Mouse (Mus musculus): ENCODE measurements around the gene Zranb3.

The Zranb3 gene

GRCm38 (mm10) chr1:127945696-127946575, 156.9 kb downstream of the Zranb3 start:
- no peak for DNase-seq (ENCODE audit: low spot score)

DNA sequence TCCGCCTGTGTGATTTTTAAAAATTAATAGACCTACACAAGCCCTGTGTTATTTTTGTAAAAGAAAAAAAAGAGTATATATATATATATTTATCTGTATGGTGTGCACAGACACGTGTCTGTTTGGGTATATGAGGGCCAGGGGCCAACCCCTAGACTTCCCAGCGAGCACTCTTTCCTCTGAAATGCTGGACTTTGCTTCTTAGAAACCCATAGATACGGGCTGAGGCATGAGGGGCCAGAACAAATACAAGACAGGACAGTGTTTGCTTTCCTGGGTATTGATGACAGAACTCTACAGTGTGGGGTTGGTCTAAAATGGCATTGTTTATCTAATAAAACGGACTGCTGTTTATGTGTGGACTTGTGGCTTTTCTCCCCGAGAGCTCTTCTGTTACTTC, 159.3 kb downstream of the Zranb3 start:
- no peak for DNase-seq (ENCODE audit: low spot score)

DNA sequence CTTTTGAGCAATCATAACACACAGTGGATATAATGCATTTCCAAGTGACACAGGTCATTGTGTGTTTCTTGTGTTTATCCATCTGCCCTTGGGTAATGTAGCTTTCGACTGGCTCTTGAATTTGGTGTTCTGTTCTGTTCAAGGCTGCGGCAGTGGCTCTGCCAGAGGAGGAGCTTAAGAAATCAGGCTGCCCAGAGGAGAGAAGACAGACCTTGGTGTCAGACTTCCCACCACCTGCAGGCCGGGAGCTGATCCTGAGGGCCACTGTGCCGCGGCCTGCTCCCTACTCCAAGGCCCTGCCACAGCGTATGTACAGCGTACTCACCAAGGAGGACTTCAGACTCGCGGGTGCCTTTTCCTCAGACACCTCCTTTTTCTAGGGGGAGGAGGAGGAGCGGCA, 160.6 kb downstream of the Zranb3 start:
- DNase-seq (ENCODE audit: low spot score) = no peak

DNA sequence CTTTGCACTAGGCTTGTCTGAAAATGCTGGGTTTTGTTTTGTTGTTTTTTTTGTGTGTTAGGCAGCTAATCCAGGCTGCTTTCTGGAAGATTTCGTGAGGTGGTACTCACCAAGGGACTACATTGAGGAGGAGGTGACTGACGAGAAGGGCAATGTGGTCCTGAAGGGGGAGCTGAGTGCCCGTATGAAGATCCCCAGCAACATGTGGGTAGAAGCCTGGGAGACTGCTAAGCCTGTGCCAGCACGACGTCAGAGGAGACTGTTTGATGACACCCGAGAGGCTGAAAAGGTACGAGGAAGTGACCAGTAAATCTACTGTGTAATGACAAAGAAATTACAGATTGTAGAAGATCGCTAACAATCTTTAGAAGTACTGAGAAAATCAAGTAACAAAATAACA, 165.6 kb downstream of the Zranb3 start:
- DNase-seq (ENCODE audit: low spot score) = no peak

DNA sequence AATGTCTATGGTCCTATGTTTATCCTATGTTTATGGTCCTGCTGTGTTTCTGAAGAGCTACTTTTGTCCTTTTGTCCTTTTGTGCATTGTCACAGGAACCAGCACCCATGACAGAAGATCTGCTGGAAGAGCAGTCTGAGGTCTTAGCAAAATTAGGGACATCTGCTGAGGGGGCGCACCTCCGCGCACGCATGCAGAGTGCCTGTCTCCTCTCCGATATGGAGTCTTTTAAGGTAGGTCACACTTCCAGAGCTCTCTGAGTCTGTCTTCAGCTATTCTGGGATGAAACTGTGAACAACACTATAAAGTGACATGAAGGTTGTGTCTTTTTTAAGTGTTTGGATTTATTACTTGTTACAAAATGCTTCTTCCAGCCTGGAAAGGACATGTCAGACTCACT, 168.5 kb downstream of the Zranb3 start:
- DNase-seq (ENCODE audit: low spot score) = no peak

GRCm38 (mm10) chr1:127933405-127933804, 169.4 kb downstream of the Zranb3 start:
- DNase-seq (ENCODE audit: low spot score) = no peak

- no peak for DNase-seq (ENCODE audit: low spot score)
These were observed 187.0 kb downstream of the Zranb3 start for GRCm38 (mm10) chr1:127915802-127916201.

DNA sequence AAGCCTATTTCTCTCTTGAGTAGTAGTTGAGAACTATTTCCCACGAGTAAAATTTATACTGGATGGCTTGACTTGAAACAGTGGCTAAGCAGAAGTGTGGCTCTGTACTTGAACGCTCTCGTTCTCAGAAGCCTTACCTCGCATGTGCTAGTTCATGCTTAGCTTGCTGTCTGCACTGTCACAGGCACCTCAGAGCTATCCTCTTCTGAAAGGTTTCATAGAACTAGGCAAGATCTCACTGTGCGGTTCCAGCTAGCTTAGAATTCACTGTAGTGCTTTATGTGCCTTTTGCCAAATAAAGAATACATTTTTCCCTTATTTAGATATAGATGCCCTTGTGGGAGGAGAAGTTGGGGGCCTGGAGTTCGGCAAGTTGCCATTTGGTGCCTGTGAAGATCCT, 187.5 kb downstream of the Zranb3 start:
- DNase-seq (ENCODE audit: low spot score) = no peak

GRCm38 (mm10) chr1:127913116-127913515, 189.7 kb downstream of the Zranb3 start:
- no peak for DNase-seq (ENCODE audit: low spot score)

- DNase-seq (ENCODE audit: low spot score) = peak; percentile 1
These were observed 198.0 kb downstream of the Zranb3 start for GRCm38 (mm10) chr1:127904774-127905385.

Measured in embryo, embryonic 10.5 days (tissue).